ENCODE assay signal across 8 mouse cellular contexts in genomic region chr11:120311561-120311960, GRCm38 (mm10). TPM values are rescaled to one million over a fixed set of nuclear protein-coding genes. Genes with fewer than 3 reads are reported as not detected.
DNase-seq lines count a peak whose midpoint lies in the region; ATAC-seq lines count a peak whose summit lies in the region.

No protein-coding gene starts in this region.

- no peak for DNase-seq in kidney, postnatal 36 days
- DNase-seq in intestine, embryonic 14.5 days (ENCODE audit: low spot score), result peak; percentile 64
- DNase-seq in lung, postnatal 25 days (ENCODE audit: low spot score), result peak; percentile 72
- no peak for DNase-seq in T-cell, adult 2 months (ENCODE audit: low spot score)
- no peak for DNase-seq in thymus, postnatal 25 days
- DNase-seq in adrenal gland, postnatal 25 days, result no peak

- H3K9ac ChIP-seq in kidney, embryonic 14.5 days (ENCODE audit: low read depth, low read length), result peak overlapping the region; percentile 71
- peak overlapping the region; percentile 81 for H3K9ac ChIP-seq in embryonic facial prominence, embryonic 13.5 days
- H3K9ac ChIP-seq in intestine, embryonic 14.5 days (ENCODE audit: low read length), result peak overlapping the region; percentile 65; the same call in 1 of the 2 replicates

- no peaks in the 10 kb centered on the region for H3K27me3 ChIP-seq in kidney, embryonic 14.5 days (ENCODE audit: control insufficient read depth, insufficient read depth, low read length)
- H3K27me3 ChIP-seq in embryonic facial prominence, embryonic 13.5 days, result no peaks in the 10 kb centered on the region; the same call in 1 of the 2 replicates
- H3K27me3 ChIP-seq in intestine, embryonic 14.5 days (replicated peaks; ENCODE audit: control insufficient read depth, insufficient read depth, low read length), result no peaks in the 10 kb centered on the region

- no peaks in the 10 kb centered on the region for H3K9me3 ChIP-seq in kidney, embryonic 14.5 days (ENCODE audit: control insufficient read depth, low read length)
- no peaks in the 10 kb centered on the region for H3K9me3 ChIP-seq in embryonic facial prominence, embryonic 13.5 days
- H3K9me3 ChIP-seq in intestine, embryonic 14.5 days (ENCODE audit: control insufficient read depth, low read length), result no peaks in the 10 kb centered on the region

- H3K27ac ChIP-seq in kidney, embryonic 14.5 days (ENCODE audit: low read depth, low read length), result peak overlapping the region; percentile 94
- peak overlapping the region; percentile 91 for H3K27ac ChIP-seq in embryonic facial prominence, embryonic 13.5 days
- H3K27ac ChIP-seq in intestine, embryonic 14.5 days (ENCODE audit: low read depth), result peak overlapping the region; percentile 78

- H3K4me1 ChIP-seq in kidney, embryonic 14.5 days (ENCODE audit: control insufficient read depth, insufficient read depth, low read length), result peaks cover 36% of the 10 kb centered on the region
- H3K4me1 ChIP-seq in embryonic facial prominence, embryonic 13.5 days, result peaks cover 65% of the 10 kb centered on the region
- H3K4me1 ChIP-seq in intestine, embryonic 14.5 days (replicated peaks; ENCODE audit: control insufficient read depth, insufficient read depth, low read length), result peaks cover 33% of the 10 kb centered on the region

- ATAC-seq in kidney, embryonic 14.5 days (ENCODE audit: low FRiP score, low TSS enrichment), result no peak
- ATAC-seq in embryonic facial prominence, embryonic 13.5 days (ENCODE audit: insufficient number of reproducible peaks, insufficient read depth, low FRiP score, low TSS enrichment, low read depth), result no peak
- ATAC-seq in intestine, embryonic 14.5 days (replicated peaks; ENCODE audit: low FRiP score, low TSS enrichment, low read depth), result no peak

- H3K4me2 ChIP-seq in kidney, embryonic 14.5 days (replicated peaks; ENCODE audit: low read depth, low read length), result peak overlapping the region; percentile 65
- H3K4me2 ChIP-seq in embryonic facial prominence, embryonic 13.5 days, result peak overlapping the region; percentile 81
- H3K4me2 ChIP-seq in intestine, embryonic 14.5 days (ENCODE audit: low read length), result peak overlapping the region; percentile 77

- H3K36me3 ChIP-seq in kidney, embryonic 14.5 days (ENCODE audit: control insufficient read depth, insufficient read depth, low read length), result no peaks in the 10 kb centered on the region
- no peaks in the 10 kb centered on the region for H3K36me3 ChIP-seq in embryonic facial prominence, embryonic 13.5 days
- H3K36me3 ChIP-seq in intestine, embryonic 14.5 days (ENCODE audit: control insufficient read depth, insufficient read depth, low read length), result no peaks in the 10 kb centered on the region

- WGBS in kidney, embryonic 14.5 days, result 37% methylated on average over 10 of the region's 10 CpGs
- 38% methylated on average over 10 of the region's 10 CpGs for whole genome bisulfite sequencing in embryonic facial prominence, embryonic 13.5 days
- 35% methylated on average over 10 of the region's 10 CpGs for WGBS in intestine, embryonic 14.5 days

- peak overlapping the region; percentile 39; the same call in 1 of the 2 replicates for H3K4me3 ChIP-seq in kidney, embryonic 14.5 days (ENCODE audit: low read length)
- H3K4me3 ChIP-seq in embryonic facial prominence, embryonic 13.5 days, result peak overlapping the region; percentile 47
- peak overlapping the region; percentile 30; the same call in 1 of the 2 replicates for H3K4me3 ChIP-seq in intestine, embryonic 14.5 days (ENCODE audit: low read depth, low read length)

RNA-seq across cellular contexts. Expression of gene Actg1, which starts 36.8 kb away (rescaled TPM):
- polyA plus RNA-seq in kidney, embryonic 14.5 days (2014; fragmentation: Nextera tagmentation; extraction: Ambion mirVana), result 2,303 and 2,603 TPM in 2 replicates
- polyA plus RNA-seq in embryonic facial prominence, embryonic 13.5 days (2015; fragmentation: Nextera tagmentation; extraction: Ambion mirVana), result 2,524 and 2,741 TPM in 2 replicates
- 2,797 and 3,021 TPM in 2 replicates for polyA plus RNA-seq in intestine, embryonic 14.5 days (2014; fragmentation: Nextera tagmentation; extraction: Ambion mirVana)
- total RNA-seq in adrenal gland, postnatal 25 days (2021), result 1,036 and 1,352 TPM in 2 replicates

RNA-seq across cellular contexts. Expression of gene Fscn2, which starts 49.8 kb away (rescaled TPM):
- 0.62 and 1.6 TPM in 2 replicates for polyA plus RNA-seq in kidney, embryonic 14.5 days (2014; fragmentation: Nextera tagmentation; extraction: Ambion mirVana)
- 0.25 and 1.1 TPM in 2 replicates for polyA plus RNA-seq in embryonic facial prominence, embryonic 13.5 days (2015; fragmentation: Nextera tagmentation; extraction: Ambion mirVana)
- 0.12 and 0.65 TPM in 2 replicates for polyA plus RNA-seq in intestine, embryonic 14.5 days (2014; fragmentation: Nextera tagmentation; extraction: Ambion mirVana)
- total RNA-seq in adrenal gland, postnatal 25 days (2021), result 0.79 TPM in 1 of 2 replicates, not detected in the other

Comparison
In these comparisons a context has a peak if more than half of its experiments do, and no peak if none do; other contexts are left out.
1. DNase-seq: peak in intestine, embryonic 14.5 days (single experiment) and lung, postnatal 25 days (single experiment); none in kidney, postnatal 36 days (0 of 2), T-cell, adult 2 months (single experiment), thymus, postnatal 25 days (single experiment) and adrenal gland, postnatal 25 days (single experiment).
2. Peak in every context shown above with its lines, with median percentiles within 50 percentile points of each other: H3K27ac ChIP-seq, H3K4me2 ChIP-seq, H3K4me3 ChIP-seq and H3K9ac ChIP-seq.